In genomic region chr5:103450663-103451062, GRCm38 (mm10) we compare ENCODE assay signal across 25 mouse cellular contexts. TPM values are rescaled to one million over a fixed set of nuclear protein-coding genes. Genes with fewer than 3 reads are reported as not detected.
DNase-seq lines count a peak whose midpoint lies in the region; ATAC-seq and TF ChIP-seq lines count a peak whose summit lies in the region.
"Had no signal": no experiment of that assay in that cellular context is flagged by ENCODE, and none has a peak within 500 bp of the region (broad histone marks: within the 10 kb centered on the region; RNA-seq: fewer than 3 reads in every experiment).

No protein-coding gene starts in this region.

- no peak for TF ChIP-seq CTCF in stomach, postnatal 0 days (IDR thresholded peaks at IDR 0.05; ENCODE audit: low read depth)
- no peak for TF ChIP-seq CTCF in midbrain, postnatal 0 days (IDR thresholded peaks at IDR 0.05)

- H3K27ac ChIP-seq in stomach, postnatal 0 days (replicated peaks): no peak overlapping the region
- H3K27ac ChIP-seq in midbrain, postnatal 0 days (ENCODE audit: low read depth, low read length): no peak overlapping the region
- H3K27ac ChIP-seq: forebrain, embryonic 15.5 days; heart, embryonic 15.5 days; hindbrain, embryonic 14.5 days; hindbrain, postnatal 0 days had no signal

- no peak overlapping the region for H3K4me3 ChIP-seq in stomach, postnatal 0 days (ENCODE audit: low read depth, low read length)
- H3K4me3 ChIP-seq in midbrain, postnatal 0 days (ENCODE audit: low read depth, low read length): no peak overlapping the region
- H3K4me3 ChIP-seq: forebrain, embryonic 15.5 days; heart, embryonic 12.5 days; heart, embryonic 15.5 days had no signal

- no peak overlapping the region for H3K4me2 ChIP-seq in stomach, postnatal 0 days (replicated peaks; ENCODE audit: low read depth)
- H3K4me2 ChIP-seq in midbrain, postnatal 0 days (ENCODE audit: low read depth, low read length, poor library complexity, severe bottlenecking): no peak overlapping the region
- H3K4me2 ChIP-seq: forebrain, embryonic 15.5 days; heart, embryonic 12.5 days; heart, embryonic 15.5 days; hindbrain, embryonic 14.5 days had no signal

- H3K9me3 ChIP-seq in stomach, postnatal 0 days (ENCODE audit: control insufficient read depth, low read length): 0 out of 2 replicates have a peak, but pooled peaks cover 3% of the 10 kb centered on the region
- no peaks in the 10 kb centered on the region for H3K9me3 ChIP-seq in midbrain, postnatal 0 days (ENCODE audit: low read length)
- H3K9me3 ChIP-seq: forebrain, embryonic 15.5 days; heart, embryonic 12.5 days; heart, embryonic 15.5 days had no signal

- H3K9ac ChIP-seq in stomach, postnatal 0 days (ENCODE audit: low read length): no peak overlapping the region
- H3K9ac ChIP-seq in midbrain, postnatal 0 days (replicated peaks; ENCODE audit: low read length, poor library complexity, severe bottlenecking): no peak overlapping the region
- H3K9ac ChIP-seq: forebrain, embryonic 15.5 days; heart, embryonic 12.5 days; heart, embryonic 15.5 days; hindbrain, embryonic 14.5 days had no signal

- peak; percentile 18 for DNase-seq in 416B (ENCODE audit: low read depth)
- no peak for DNase-seq in stomach, postnatal 0 days (ENCODE audit: low spot score)
- DNase-seq in left cerebral cortex, postnatal 10 days (ENCODE audit: extremely low spot score in 1 of 2, low spot score in 2 of 2): no peak
- no peak for DNase-seq in midbrain, postnatal 0 days (ENCODE audit: low spot score)
- DNase-seq in adrenal gland, adult 8-10 months: no peak
- DNase-seq: adrenal gland, postnatal 14 days; cerebellum, adult 11 months; cerebellum, adult 2 months; cerebellum, postnatal 10 days; cerebellum, postnatal 36 days; gastrocnemius, postnatal 25 days; heart, adult 18-20 months; heart, postnatal 10 days; heart, postnatal 4 days had no signal

- no peaks in the 10 kb centered on the region for H3K36me3 ChIP-seq in stomach, postnatal 0 days (ENCODE audit: control insufficient read depth, insufficient read depth, low read length)
- H3K36me3 ChIP-seq in midbrain, postnatal 0 days (ENCODE audit: insufficient read depth, low read length): no peaks in the 10 kb centered on the region
- H3K36me3 ChIP-seq: forebrain, embryonic 15.5 days; heart, embryonic 12.5 days; heart, embryonic 15.5 days had no signal

- ATAC-seq in common myeloid progenitor, adult 5-6 weeks (replicated peaks; ENCODE audit: low read depth, poor library complexity, severe bottlenecking): peak; percentile 45; the same call in 1 of the 2 replicates
- peak; percentile 73 for ATAC-seq in granulocyte monocyte progenitor cell, adult 5-6 weeks (replicated peaks; ENCODE audit: poor library complexity, severe bottlenecking)
- no peak for ATAC-seq in stomach, postnatal 0 days (ENCODE audit: low FRiP score, low TSS enrichment)
- ATAC-seq in midbrain, postnatal 0 days (ENCODE audit: low FRiP score): no peak
- ATAC-seq: CD4-positive, CD25-positive, alpha-beta regulatory T cell, adult 4 months; forebrain, embryonic 15.5 days; hindbrain, postnatal 0 days; inflammation-experienced regulatory T-cells, adult 6 months; intestine, embryonic 16.5 days; Patski had no signal

- intact Hi-C loops in left cerebral cortex, postnatal 10 days (cut with DNase I): no loop called here

- no peaks in the 10 kb centered on the region for H3K27me3 ChIP-seq in stomach, postnatal 0 days (ENCODE audit: control insufficient read depth, insufficient read depth, low read length)
- H3K27me3 ChIP-seq in midbrain, postnatal 0 days (ENCODE audit: insufficient read depth, low read length): no peaks in the 10 kb centered on the region
- H3K27me3 ChIP-seq: forebrain, embryonic 15.5 days; heart, embryonic 12.5 days; heart, embryonic 15.5 days; Patski had no signal

- TF ChIP-seq EP300 in stomach, postnatal 0 days (optimal IDR thresholded peaks at IDR 0.05): peak; percentile 42

- no peaks in the 10 kb centered on the region for H3K4me1 ChIP-seq in stomach, postnatal 0 days (replicated peaks; ENCODE audit: control insufficient read depth, insufficient read depth)
- H3K4me1 ChIP-seq in midbrain, postnatal 0 days (ENCODE audit: insufficient read depth, low read length): peaks cover 5% of the 10 kb centered on the region; the same call in 1 of the 2 replicates
- H3K4me1 ChIP-seq: heart, embryonic 15.5 days had no signal

- WGBS in stomach, postnatal 0 days: 75% methylated on average over 1 of the region's 1 CpGs
- WGBS in midbrain, postnatal 0 days: 100% methylated on average over 1 of the region's 1 CpGs

RNA-seq across cellular contexts. Expression of gene Ptpn13, which starts 25.7 kb away (rescaled TPM):
- total RNA-seq in common myeloid progenitor, adult 5-6 weeks (2017): 1.4 and 2.4 TPM in 2 replicates
- total RNA-seq in granulocyte monocyte progenitor cell, adult 5-6 weeks (2014; fragmentation: Nextera tagmentation): not detected in 2 replicates
- not detected in 2 replicates for total RNA-seq in granulocyte monocyte progenitor cell, adult 5-6 weeks (2017)
- polyA plus RNA-seq in stomach, postnatal 0 days (2015; fragmentation: Nextera tagmentation; extraction: Ambion mirVana): 7.6 and 7.8 TPM in 2 replicates
- 1 to 10 TPM; 7.6 to 8.2 TPM for total RNA-seq in left cerebral cortex, postnatal 10 days (2021)
- 14.1 and 18.0 TPM in 2 replicates for total RNA-seq in midbrain, postnatal 0 days (2014; rRNA removed)
- 1.9 and 2.6 TPM in 2 replicates for polyA plus RNA-seq in midbrain, postnatal 0 days (2015; fragmentation: Nextera tagmentation; extraction: Ambion mirVana)
- total RNA-seq in adrenal gland, adult 8-10 months (2022): 10 to 100 TPM; 25.3 to 65.4 (median 41.0) TPM

Comparison
In these comparisons a context has a peak if more than half of its experiments do, and no peak if none do; other contexts are left out.
1. ATAC-seq: peak in common myeloid progenitor, adult 5-6 weeks (single experiment) and granulocyte monocyte progenitor cell, adult 5-6 weeks (single experiment); none in stomach, postnatal 0 days (single experiment) and midbrain, postnatal 0 days (single experiment).